Mouse (Mus musculus) cerebellum, adult 8-10 months (tissue): ENCODE measurements around the gene Pdcd7.

ENCODE experiments used
- DNase-seq: peaks from one replicate; pipeline ENCODE4 v3.0.0; 2022

Pdcd7 gene

DNA sequence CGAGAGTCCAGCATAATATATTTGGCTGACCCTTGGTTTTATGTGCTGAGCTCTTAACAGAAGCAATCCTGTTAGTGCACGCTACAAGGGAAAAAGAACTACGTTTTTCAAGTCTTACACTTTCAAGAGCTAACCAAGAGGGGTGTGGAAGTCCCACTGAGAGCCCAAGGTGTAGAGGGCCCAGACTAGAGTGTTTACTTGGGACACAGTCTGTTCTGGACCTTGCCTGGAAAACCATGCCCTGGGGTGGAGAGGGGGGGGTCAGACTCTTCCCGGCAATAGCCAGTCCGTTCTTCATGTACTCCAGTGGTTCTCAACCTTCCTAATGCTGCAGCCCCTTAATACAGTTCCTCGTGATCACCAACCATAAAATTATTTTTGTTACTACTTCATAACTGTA lies 54.0 kb downstream of the Pdcd7 start:
- DNase-seq, result no peak

DNA sequence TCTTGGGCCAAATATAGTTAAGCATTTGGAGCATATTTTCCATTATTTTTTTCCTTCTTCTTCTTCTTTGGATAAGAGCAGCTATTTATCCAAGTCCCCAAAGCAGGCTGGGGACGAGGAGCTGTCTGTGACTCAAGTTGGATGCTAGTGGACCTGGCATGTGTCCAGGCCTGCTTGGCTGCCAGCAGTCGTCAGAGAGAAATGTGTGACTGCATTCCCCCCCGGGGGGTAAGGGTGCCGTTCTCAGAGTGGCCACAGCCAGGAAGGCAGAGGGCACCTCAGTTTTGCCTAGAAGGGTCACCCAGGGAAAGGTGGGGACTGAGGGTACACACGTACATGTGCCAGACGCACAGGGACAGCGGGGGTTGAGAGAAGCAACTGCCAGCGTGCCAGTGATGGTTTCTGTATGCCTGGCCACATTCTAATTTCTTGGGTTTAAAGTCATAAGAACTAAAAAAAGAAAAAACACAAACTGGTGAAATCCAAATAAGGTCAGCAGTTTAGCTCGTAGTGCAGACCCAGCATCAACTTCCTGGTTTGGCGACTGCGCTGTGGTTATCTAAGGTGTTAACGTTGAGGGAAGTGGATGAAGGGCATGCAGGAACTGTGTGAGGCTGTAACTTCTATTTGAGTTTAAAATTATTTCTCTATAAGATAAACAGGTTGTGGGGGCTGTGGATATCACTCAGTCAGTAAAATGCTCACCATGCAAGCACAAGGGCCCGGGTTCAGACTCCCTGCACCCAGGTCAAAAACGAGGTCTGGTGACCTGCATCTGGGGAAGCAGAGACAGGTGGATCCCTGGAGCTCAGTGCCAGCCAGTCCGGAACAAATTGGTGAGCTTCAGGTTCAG lies 58.7 kb downstream of the Pdcd7 start:
- peak; percentile 55 for DNase-seq

DNA sequence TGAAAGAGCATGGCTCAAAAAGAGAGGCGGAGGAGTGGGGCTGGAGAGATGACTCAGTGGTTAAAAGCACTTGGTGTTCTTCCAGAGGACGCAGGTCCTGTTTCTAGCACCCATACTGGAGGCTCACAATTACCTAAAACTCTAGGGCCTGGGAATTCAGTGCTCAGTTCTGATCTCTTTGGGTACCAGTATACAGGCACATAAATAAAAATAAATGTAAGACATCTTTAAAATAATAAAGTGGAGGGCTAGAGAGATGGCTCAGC lies 59.2 kb downstream of the Pdcd7 start:
- no peak for DNase-seq

DNA sequence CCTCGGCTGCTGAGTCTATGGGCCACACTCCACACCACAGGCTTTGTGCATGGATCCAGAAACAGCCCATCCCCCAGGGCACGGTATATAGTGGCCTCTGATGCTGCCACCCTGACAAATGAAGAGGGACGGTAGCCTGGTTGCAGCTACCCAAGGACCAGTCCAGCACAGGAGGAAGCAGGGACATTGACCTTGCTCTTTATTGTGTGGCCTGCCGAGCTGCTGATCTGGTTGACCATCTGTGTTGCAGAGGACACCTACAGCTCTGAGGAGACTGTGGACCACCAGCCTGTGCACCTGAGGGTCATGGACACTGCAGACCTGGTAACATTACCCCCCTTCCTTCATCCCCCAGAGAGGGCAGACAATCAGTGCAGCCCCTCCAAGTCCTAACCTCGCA lies 61.4 kb downstream of the Pdcd7 start:
- no peak for DNase-seq

DNA sequence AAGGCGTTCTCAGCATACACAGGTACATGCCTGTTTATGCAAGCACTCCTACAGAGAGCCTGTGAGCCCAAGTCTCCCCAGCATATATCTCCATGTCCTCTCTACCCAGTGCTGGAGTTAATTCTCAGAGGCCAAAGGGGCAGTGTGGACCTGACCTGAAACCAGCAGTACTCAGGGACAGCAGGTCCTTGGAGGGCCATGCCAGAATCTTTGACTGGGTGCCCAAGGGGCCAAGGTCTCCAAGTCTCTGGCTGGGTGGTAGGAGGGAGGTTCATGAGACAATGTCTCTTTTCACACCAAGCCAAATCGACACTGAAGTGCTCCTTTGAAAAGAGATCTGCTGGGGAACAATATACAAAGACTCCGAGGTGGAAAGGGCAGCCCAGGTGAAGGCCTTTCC lies 62.0 kb downstream of the Pdcd7 start:
- no peak for DNase-seq

DNA sequence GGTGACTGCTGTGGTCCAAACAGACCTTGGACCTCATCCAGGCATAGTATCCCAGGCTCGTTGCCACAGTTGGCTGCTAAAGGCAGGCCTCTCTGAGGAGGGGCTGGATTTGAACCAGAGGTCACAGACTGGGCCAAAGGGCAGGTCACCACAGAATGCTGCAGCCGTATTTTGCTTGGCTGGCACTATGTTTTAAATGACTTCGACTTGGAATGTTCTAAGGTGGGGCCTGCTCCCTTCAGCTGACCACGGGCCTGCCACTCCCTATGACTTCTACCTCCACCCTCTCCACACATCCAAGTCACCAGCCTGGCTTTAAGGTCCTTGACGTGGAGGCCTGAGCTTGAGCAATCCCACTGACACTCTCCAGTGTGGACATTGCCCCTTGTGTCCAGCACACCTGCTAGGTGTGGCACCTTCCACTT lies 63.0 kb downstream of the Pdcd7 start:
- DNase-seq, result no peak
